Mouse (Mus musculus): ENCODE results near the gene Uqcr11. TPM values are rescaled to one million over a fixed set of nuclear protein-coding genes. Genes with fewer than 3 reads are reported as not detected.

Gene Uqcr11
- total and polyA plus RNA-seq, 2 experiments from 2014 or later: 2,020 to 3,128 TPM

- Histone ChIP-seq H3K9me3 (replicated peaks; ENCODE audit: control insufficient read depth, low read length) (no peaks in the 10 kb centered on the region), H3K4me1 (ENCODE audit: control insufficient read depth, insufficient read depth) (peaks cover 4% of the 10 kb centered on the region), H3K9ac (replicated peaks; ENCODE audit: low read depth, low read length) (no peak overlapping the region), H3K27me3 (ENCODE audit: control insufficient read depth, insufficient read depth, low read length) (no peaks in the 10 kb centered on the region), H3K36me3 (replicated peaks; ENCODE audit: control insufficient read depth, insufficient read depth, low read length) (peaks cover 50% of the 10 kb centered on the region), H3K4me2 (ENCODE audit: low read depth, low read length) (no peak overlapping the region), H3K27ac (ENCODE audit: low read depth) (no peak overlapping the region), H3K4me3 (ENCODE audit: low read depth, low read length) (no peak overlapping the region)
- TF ChIP-seq EP300 (IDR thresholded peaks at IDR 0.05; ENCODE audit: low read depth) (no peak), CTCF (IDR thresholded peaks at IDR 0.05; ENCODE audit: low read depth) (no peak)
- WGBS: 63% methylated on average over 7 of the region's 8 CpGs
- DNase-seq (ENCODE audit: low spot score) (no peak), ATAC-seq (ENCODE audit: insufficient read depth, low read depth) (no peak)
These were observed 23.8 kb upstream of the Uqcr11 start for GRCm38 (mm10) chr10:80430375-80430980.

DNA sequence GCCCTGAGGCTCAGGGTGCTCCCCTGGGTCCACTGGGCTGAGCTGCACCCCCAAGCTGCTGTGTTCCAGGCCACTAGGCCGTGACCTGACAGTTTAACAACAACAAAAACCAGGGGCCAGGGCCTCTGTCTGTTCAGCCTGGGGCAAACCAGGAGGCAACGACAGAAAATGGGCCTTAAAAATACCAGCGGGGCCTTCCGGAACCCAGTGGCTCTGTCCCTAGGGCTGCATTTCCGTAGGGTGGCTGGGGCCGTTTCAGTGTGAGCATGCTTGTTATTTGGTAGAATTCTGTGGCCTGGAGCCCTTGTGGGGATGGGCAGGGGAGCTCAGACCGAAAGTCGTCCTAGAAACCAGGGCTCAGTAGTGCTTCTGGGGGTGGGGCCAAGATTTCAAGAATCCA is 23.2 kb upstream of the Uqcr11 start:
- Histone ChIP-seq H3K4me1 (ENCODE audit: control insufficient read depth, insufficient read depth) (peaks cover 4% of the 10 kb centered on the region), H3K9ac (replicated peaks; ENCODE audit: low read depth, low read length) (no peak overlapping the region), H3K27ac (ENCODE audit: low read depth) (no peak overlapping the region), H3K27me3 (ENCODE audit: control insufficient read depth, insufficient read depth, low read length) (no peaks in the 10 kb centered on the region), H3K4me2 (ENCODE audit: low read depth, low read length) (no peak overlapping the region), H3K9me3 (replicated peaks; ENCODE audit: control insufficient read depth, low read length) (peaks cover 3% of the 10 kb centered on the region; the same call in 1 of the 2 replicates), H3K36me3 (replicated peaks; ENCODE audit: control insufficient read depth, insufficient read depth, low read length) (peaks cover 57% of the 10 kb centered on the region), H3K4me3 (ENCODE audit: low read depth, low read length) (no peak overlapping the region)
- ATAC-seq (ENCODE audit: insufficient read depth, low read depth) (no peak), DNase-seq (ENCODE audit: low spot score) (no peak)
- 90% methylated on average over 8 of the region's 8 CpGs for WGBS
- TF ChIP-seq CTCF (IDR thresholded peaks at IDR 0.05; ENCODE audit: low read depth) (no peak), EP300 (IDR thresholded peaks at IDR 0.05; ENCODE audit: low read depth) (no peak)

DNA sequence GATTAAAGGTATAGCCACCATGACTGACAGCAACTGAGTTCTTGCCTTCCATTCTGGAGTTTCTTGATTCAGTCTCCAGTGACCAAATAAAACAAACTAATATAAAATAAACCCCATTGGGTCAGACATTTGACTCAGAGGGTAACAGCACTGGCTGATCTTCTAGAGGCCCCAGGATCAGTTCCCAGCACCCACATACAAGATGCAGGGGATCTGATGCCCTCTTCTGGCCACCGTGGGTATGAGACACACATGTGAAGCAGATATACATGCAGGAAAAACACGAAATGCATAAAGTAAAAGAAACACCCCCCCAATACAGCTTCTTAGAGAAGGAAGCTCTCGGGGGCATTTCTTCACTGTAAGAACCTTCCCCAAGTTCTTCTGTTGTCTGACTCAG is 18.4 kb upstream of the Uqcr11 start:
- no peak for TF ChIP-seq CTCF (IDR thresholded peaks at IDR 0.05; ENCODE audit: low read depth)
- TF ChIP-seq EP300 (IDR thresholded peaks at IDR 0.05; ENCODE audit: low read depth): no peak
- Histone ChIP-seq H3K27ac (ENCODE audit: low read depth) (no peak overlapping the region), H3K9me3 (replicated peaks; ENCODE audit: control insufficient read depth, low read length) (peaks cover 3% of the 10 kb centered on the region; the same call in 1 of the 2 replicates), H3K36me3 (replicated peaks; ENCODE audit: control insufficient read depth, insufficient read depth, low read length) (peaks cover 85% of the 10 kb centered on the region), H3K4me1 (ENCODE audit: control insufficient read depth, insufficient read depth) (peaks cover 5% of the 10 kb centered on the region; the same call in 1 of the 2 replicates), H3K4me2 (ENCODE audit: low read depth, low read length) (no peak overlapping the region), H3K27me3 (ENCODE audit: control insufficient read depth, insufficient read depth, low read length) (no peaks in the 10 kb centered on the region), H3K4me3 (ENCODE audit: low read depth, low read length) (no peak overlapping the region), H3K9ac (replicated peaks; ENCODE audit: low read depth, low read length) (no peak overlapping the region)
- ATAC-seq (ENCODE audit: insufficient read depth, low read depth) (no peak), DNase-seq (ENCODE audit: low spot score) (no peak)
- 96% methylated on average over 3 of the region's 3 CpGs for WGBS

GRCm38 (mm10) chr10:80423562-80423961 is 16.9 kb upstream of the Uqcr11 start:
- DNase-seq (ENCODE audit: low spot score) (no peak), ATAC-seq (ENCODE audit: insufficient read depth, low read depth) (peak; percentile 33; the same call in 1 of the 2 replicates)
- 55% methylated on average over 4 of the region's 4 CpGs for WGBS
- peaks cover 84% of the 10 kb centered on the region for H3K36me3 ChIP-seq (replicated peaks; ENCODE audit: control insufficient read depth, insufficient read depth, low read length)
- no peak overlapping the region for H3K4me2 ChIP-seq (ENCODE audit: low read depth, low read length)
- no peaks in the 10 kb centered on the region for H3K27me3 ChIP-seq (ENCODE audit: control insufficient read depth, insufficient read depth, low read length)
- no peak overlapping the region for H3K4me3 ChIP-seq (ENCODE audit: low read depth, low read length)
- H3K27ac ChIP-seq (ENCODE audit: low read depth): no peak overlapping the region
- H3K9me3 ChIP-seq (replicated peaks; ENCODE audit: control insufficient read depth, low read length): peaks cover 3% of the 10 kb centered on the region; the same call in 1 of the 2 replicates
- H3K9ac ChIP-seq (replicated peaks; ENCODE audit: low read depth, low read length): no peak overlapping the region
- H3K4me1 ChIP-seq (ENCODE audit: control insufficient read depth, insufficient read depth): peaks cover 5% of the 10 kb centered on the region; the same call in 1 of the 2 replicates
- TF ChIP-seq EP300 (IDR thresholded peaks at IDR 0.05; ENCODE audit: low read depth): no peak
- TF ChIP-seq CTCF (IDR thresholded peaks at IDR 0.05; ENCODE audit: low read depth): no peak

- DNase-seq (ENCODE audit: low spot score) (no peak), ATAC-seq (ENCODE audit: insufficient read depth, low read depth) (no peak)
- Histone ChIP-seq H3K9me3 (replicated peaks; ENCODE audit: control insufficient read depth, low read length) (peaks cover 3% of the 10 kb centered on the region; the same call in 1 of the 2 replicates), H3K4me2 (ENCODE audit: low read depth, low read length) (no peak overlapping the region), H3K9ac (replicated peaks; ENCODE audit: low read depth, low read length) (no peak overlapping the region), H3K4me1 (ENCODE audit: control insufficient read depth, insufficient read depth) (peaks cover 5% of the 10 kb centered on the region; the same call in 1 of the 2 replicates), H3K36me3 (replicated peaks; ENCODE audit: control insufficient read depth, insufficient read depth, low read length) (peaks cover 85% of the 10 kb centered on the region), H3K27me3 (ENCODE audit: control insufficient read depth, insufficient read depth, low read length) (no peaks in the 10 kb centered on the region), H3K4me3 (ENCODE audit: low read depth, low read length) (no peak overlapping the region), H3K27ac (ENCODE audit: low read depth) (no peak overlapping the region)
- no peak for TF ChIP-seq EP300 (IDR thresholded peaks at IDR 0.05; ENCODE audit: low read depth)
- no peak for TF ChIP-seq CTCF (IDR thresholded peaks at IDR 0.05; ENCODE audit: low read depth)
- 83% methylated on average over 9 of the region's 9 CpGs for WGBS
These were observed 15.2 kb upstream of the Uqcr11 start for GRCm38 (mm10) chr10:80421651-80422472.

All from heart, postnatal 0 days (tissue).